Mouse (Mus musculus): ENCODE results near the gene Sesn2. TPM values are rescaled to one million over a fixed set of nuclear protein-coding genes. Genes with fewer than 3 reads are reported as not detected.
A peak's percentile ranks its signal among the peaks of the same experiment; 100 is the strongest.
"Not testable (repeated sequence)": the region's sequence is repeated elsewhere in the genome, so short reads cannot be mapped to it uniquely, and the experiment has no call there.

The Sesn2 gene
- total RNA-seq (2021) = 1 to 10 TPM; 2.0 to 2.8 TPM
- long read RNA-seq, experiment 1 = 0 reads
- long read RNA-seq, experiment 2 = 0 reads

- DNase-seq (ENCODE audit: low spot score in 2 of 2) = peak; percentile 96 to 98
These were observed at the start of gene Sesn2 for GRCm38 (mm10) chr4:132510352-132510798. Gene Sesn2 (minus strand): TSS chr4:132510501.

- DNase-seq (ENCODE audit: low spot score in 2 of 2) = not testable (repeated sequence)
These were observed 45.2 kb upstream of the Sesn2 start for GRCm38 (mm10) chr4:132555550-132555949.

GRCm38 (mm10) chr4:132554653-132555052 is 44.4 kb upstream of the Sesn2 start:
- no peak for DNase-seq (ENCODE audit: low spot score in 2 of 2)

GRCm38 (mm10) chr4:132554221-132554620 is 43.9 kb upstream of the Sesn2 start:
- DNase-seq (ENCODE audit: low spot score in 2 of 2) = no peak

GRCm38 (mm10) chr4:132545851-132546250 is 35.5 kb upstream of the Sesn2 start:
- peak in 1 of 2 experiments; percentile 56 for DNase-seq (ENCODE audit: low spot score in 2 of 2)

GRCm38 (mm10) chr4:132542724-132543123 is 32.4 kb upstream of the Sesn2 start:
- no peak for DNase-seq (ENCODE audit: low spot score in 2 of 2)

GRCm38 (mm10) chr4:132541413-132541812 is 31.1 kb upstream of the Sesn2 start:
- no peak for DNase-seq (ENCODE audit: low spot score in 2 of 2)

GRCm38 (mm10) chr4:132539481-132539880 is 29.2 kb upstream of the Sesn2 start:
- no peak for DNase-seq (ENCODE audit: low spot score in 2 of 2)

GRCm38 (mm10) chr4:132535406-132536121 is 25.3 kb upstream of the Sesn2 start, which contains the start of gene Dnajc8:
Gene Dnajc8 (plus strand): TSS chr4:132535550.
- DNase-seq (ENCODE audit: low spot score in 2 of 2) = peak; percentile 92 to 97

GRCm38 (mm10) chr4:132532981-132533916 is 22.9 kb upstream of the Sesn2 start, which contains the start of gene Atpif1:
Gene Atpif1 (minus strand): TSS chr4:132533659.
- DNase-seq (ENCODE audit: low spot score in 2 of 2) = peak; percentile 73 to 91

GRCm38 (mm10) chr4:132532496-132532895 is 22.2 kb upstream of the Sesn2 start:
- no peak for DNase-seq (ENCODE audit: low spot score in 2 of 2)

GRCm38 (mm10) chr4:132530033-132530804 is 19.9 kb upstream of the Sesn2 start:
- no peak for DNase-seq (ENCODE audit: low spot score in 2 of 2)

GRCm38 (mm10) chr4:132529344-132529743 is 19.0 kb upstream of the Sesn2 start:
- DNase-seq (ENCODE audit: low spot score in 2 of 2) = no peak

GRCm38 (mm10) chr4:132527917-132528522 is 17.7 kb upstream of the Sesn2 start:
- DNase-seq (ENCODE audit: low spot score in 2 of 2) = no peak

- DNase-seq (ENCODE audit: low spot score in 2 of 2) = no peak
These were observed 16.4 kb upstream of the Sesn2 start for GRCm38 (mm10) chr4:132526678-132527077.

- no peak for DNase-seq (ENCODE audit: low spot score in 2 of 2)
These were observed 14.5 kb upstream of the Sesn2 start for GRCm38 (mm10) chr4:132524808-132525207.

- DNase-seq (ENCODE audit: low spot score in 2 of 2) = no peak
These were observed 14.0 kb upstream of the Sesn2 start for GRCm38 (mm10) chr4:132524321-132524741.

- DNase-seq (ENCODE audit: low spot score in 2 of 2) = no peak
These were observed 8.9 kb upstream of the Sesn2 start for GRCm38 (mm10) chr4:132519188-132519587.

- DNase-seq (ENCODE audit: low spot score in 2 of 2) = no peak
These were observed 7.8 kb upstream of the Sesn2 start for GRCm38 (mm10) chr4:132518066-132518465.

- DNase-seq (ENCODE audit: low spot score in 2 of 2) = peak; percentile 72 to 90
These were observed 5.3 kb upstream of the Sesn2 start for GRCm38 (mm10) chr4:132515369-132516155.
